Mouse (Mus musculus) left cerebral cortex, adult 2 months (tissue): ENCODE data around the gene Resp18. TPM values are rescaled to one million over a fixed set of nuclear protein-coding genes. Genes with fewer than 3 reads are reported as not detected.

Experiments used
- DNase-seq, 2 experiments: peaks; one replicate each; pipeline ENCODE4 v3.0.0; 2021 to 2022; ENCODE audit warnings: low spot score in 2 of 2, mixed read lengths in 1 of 2; ENCODE audit errors: extremely low spot score in 1 of 2
- H3K27ac ChIP-seq: fragments of 200-600 bp; 2 replicates; pipeline ENCODE4 v1.8.1; 2022
- H3K4me3 ChIP-seq: fragments of 200-600 bp; 2 replicates; pipeline ENCODE4 v1.8.1; 2022
- CTCF ChIP-seq: fragments of 200-600 bp; IDR thresholded peaks from 2 replicates; pipeline ENCODE4 v1.8.1; 2022; ENCODE audit warnings: antibody characterized with exemption, mild to moderate bottlenecking, moderate library complexity
- intact Hi-C: fragments of 180-260 bp; cut with DNase I; formaldehyde crosslinking; loops from one replicate; pipeline ENCODE4 v1.15.1; 2025
- total RNA-seq, 2 experiments: library from RNA; stranded (reverse); gene quantifications; 2 replicates each; pipeline ENCODE4 v1.2.3; 2021

Gene Resp18
- total RNA-seq, 2 experiments from 2014 or later, result 144 to 184 TPM

- no peak overlapping the region for H3K27ac ChIP-seq
- no peak for DNase-seq
- no peak overlapping the region for H3K4me3 ChIP-seq
- intact Hi-C loops, result no loop called here
- TF ChIP-seq CTCF, result no peak
These were observed 26.4 kb upstream of the Resp18 start for GRCm38 (mm10) chr1:75304662-75305061.

- DNase-seq, result no peak
- no peak for TF ChIP-seq CTCF
- H3K4me3 ChIP-seq, result no peak overlapping the region
- intact Hi-C loops, result no loop called here
- H3K27ac ChIP-seq, result peak overlapping the region; percentile 62; the same call in 1 of the 2 replicates
These were observed 16.1 kb upstream of the Resp18 start for GRCm38 (mm10) chr1:75294294-75294693.

- H3K27ac ChIP-seq, result no peak overlapping the region
- no peak overlapping the region for H3K4me3 ChIP-seq
- intact Hi-C loops, result no loop called here
- no peak for TF ChIP-seq CTCF
- DNase-seq, result no peak
These were observed 15.1 kb upstream of the Resp18 start for GRCm38 (mm10) chr1:75293331-75293701.

- H3K27ac ChIP-seq, result no peak overlapping the region
These were observed 14.5 kb upstream of the Resp18 start for GRCm38 (mm10) chr1:75292476-75293330.

GRCm38 (mm10) chr1:75291321-75291720, 13.1 kb upstream of the Resp18 start:
- DNase-seq, result no peak
- H3K27ac ChIP-seq, result no peak overlapping the region
- no peak for TF ChIP-seq CTCF
- intact Hi-C loops, result loop anchor here (2.0 kb wide), 2 partner anchors 29 to 37 kb away; no protein-coding TSS in a partner anchor
- no peak overlapping the region for H3K4me3 ChIP-seq

More at GRCm38 (mm10) chr1:75292476-75293330, 14.5 kb upstream of the Resp18 start:
- no peak overlapping the region for H3K4me3 ChIP-seq
- TF ChIP-seq CTCF, result no peak
- intact Hi-C loops, result no loop called here
- DNase-seq, result no peak

- intact Hi-C loops, result loop anchor here (2.0 kb wide), 2 partner anchors 28 to 36 kb away; no protein-coding TSS in a partner anchor
- peak overlapping the region; percentile 69; the same call in 1 of the 2 replicates for H3K27ac ChIP-seq
- H3K4me3 ChIP-seq, result no peak overlapping the region
- DNase-seq, result peak; percentile 51 to 69
- TF ChIP-seq CTCF, result peak; percentile 73
These were observed 12.4 kb upstream of the Resp18 start for GRCm38 (mm10) chr1:75290582-75290981.

- peak overlapping the region; percentile 69 for H3K27ac ChIP-seq
- no peak overlapping the region for H3K4me3 ChIP-seq
- TF ChIP-seq CTCF, result no peak
- DNase-seq, result no peak
- intact Hi-C loops, result loop anchor here (2.0 kb wide), 2 partner anchors 27 to 35 kb away; no protein-coding TSS in a partner anchor
These were observed 11.7 kb upstream of the Resp18 start for GRCm38 (mm10) chr1:75289888-75290431.

- H3K27ac ChIP-seq, result peak overlapping the region; percentile 69
- no peak for TF ChIP-seq CTCF
- peak in 1 of 2 experiments; percentile 43 for DNase-seq
- no peak overlapping the region for H3K4me3 ChIP-seq
- intact Hi-C loops, result no loop called here
These were observed 11.2 kb upstream of the Resp18 start for GRCm38 (mm10) chr1:75289376-75289775.

- intact Hi-C loops, result no loop called here
- DNase-seq, result no peak
- Histone ChIP-seq H3K27ac (no peak overlapping the region), H3K4me3 (no peak overlapping the region)
- TF ChIP-seq CTCF, result no peak
These were observed 6.7 kb upstream of the Resp18 start for GRCm38 (mm10) chr1:75284911-75285310.

- intact Hi-C loops, result no loop called here
- TF ChIP-seq CTCF, result no peak
- peak in 1 of 2 experiments; percentile 40 for DNase-seq
- peak overlapping the region; percentile 40; the same call in 1 of the 2 replicates for H3K27ac ChIP-seq
- no peak overlapping the region for H3K4me3 ChIP-seq
These were observed 4.8 kb upstream of the Resp18 start for GRCm38 (mm10) chr1:75283017-75283416.

GRCm38 (mm10) chr1:75277195-75278188, 723 bp downstream of the Resp18 start:
- intact Hi-C loops, result no loop called here
- no peak for DNase-seq
- TF ChIP-seq CTCF, result no peak
- peak overlapping the region; percentile 50 for H3K4me3 ChIP-seq
- H3K27ac ChIP-seq, result peak overlapping the region; percentile 66
